Mouse (Mus musculus) embryonic facial prominence, embryonic 13.5 days (tissue): ENCODE data around the gene Gm37240. TPM values are rescaled to one million over a fixed set of nuclear protein-coding genes. Genes with fewer than 3 reads are reported as not detected.
"Not testable (repeated sequence)": the region's sequence is repeated elsewhere in the genome, so short reads cannot be mapped to it uniquely, and the experiment has no call there.

Source experiments
- ATAC-seq: fragments of 200-750 bp; cut with Nextera tagmentation; 2 replicates; pipeline ENCODE4 v1.8.0; 2017; ENCODE audit warnings: low read depth; ENCODE audit not compliant: insufficient number of reproducible peaks, insufficient read depth, low FRiP score, low TSS enrichment
- H3K27ac ChIP-seq: fragments of 300-500 bp; sonication (generic); 2 replicates; pipeline ENCODE4 v1.5.1; 2015; ENCODE audit warnings: moderate library complexity, mild to moderate bottlenecking, inconsistent platforms
- H3K27me3 ChIP-seq: fragments of 300-500 bp; sonication (generic); 2 replicates; pipeline ENCODE4 v1.6.1; 2015; ENCODE audit warnings: mild to moderate bottlenecking, inconsistent platforms
- H3K36me3 ChIP-seq: fragments of 300-500 bp; sonication (generic); 2 replicates; pipeline ENCODE4 v1.6.1; 2015; ENCODE audit warnings: mild to moderate bottlenecking, inconsistent platforms
- H3K4me1 ChIP-seq: fragments of 300-500 bp; sonication (generic); 2 replicates; pipeline ENCODE4 v1.6.1; 2015; ENCODE audit warnings: inconsistent platforms
- H3K4me2 ChIP-seq: fragments of 300-500 bp; sonication (generic); 2 replicates; pipeline ENCODE4 v1.6.1; 2015; ENCODE audit warnings: moderate library complexity, mild to moderate bottlenecking, inconsistent platforms
- H3K4me3 ChIP-seq: fragments of 300-500 bp; sonication (generic); 2 replicates; pipeline ENCODE4 v1.5.1; 2015; ENCODE audit warnings: mild to moderate bottlenecking, inconsistent platforms
- H3K9ac ChIP-seq: fragments of 300-500 bp; sonication (generic); 2 replicates; pipeline ENCODE4 v1.6.1; 2015; ENCODE audit warnings: mild to moderate bottlenecking, inconsistent platforms
- H3K9me3 ChIP-seq: fragments of 300-500 bp; sonication (generic); 2 replicates; pipeline ENCODE4 v1.6.1; 2016; ENCODE audit warnings: inconsistent platforms
- WGBS: fragments of 180-500 bp; shearing (Covaris S2); methylation state at CpG from one replicate; pipeline ENCODE4 v1.1.7; 2015; ENCODE audit warnings: mixed read lengths; 5-methylcytosine and 5-hydroxymethylcytosine counted together
- polyA plus RNA-seq: library from polyadenylated mRNA; unstranded; fragments of >200 nt; fragmentation: Nextera tagmentation; extraction: Ambion mirVana; gene quantifications from 2 replicates; pipeline ENCODE4 v1.2.1, GENCODE M21; 2015

Gm37240 gene
- polyA plus RNA-seq: 6.3 and 6.9 TPM in 2 replicates

- H3K9ac ChIP-seq: peak within 1 kb of the TSS; percentile 72
- H3K4me2 ChIP-seq: peak within 1 kb of the TSS; percentile 88
- peaks cover 20% of the 10 kb centered on the region for H3K4me1 ChIP-seq
- under 1% methylated on average over 48 of the region's 48 CpGs for WGBS
- peak within 1 kb of the TSS; percentile 65 for H3K27ac ChIP-seq
- H3K36me3 ChIP-seq: no peaks in the 10 kb centered on the region
- peak; percentile 90 for ATAC-seq
- H3K27me3 ChIP-seq: peaks cover 8% of the 10 kb centered on the region; the same call in 1 of the 2 replicates
- peak within 1 kb of the TSS; percentile 64 for H3K4me3 ChIP-seq
- H3K9me3 ChIP-seq: no peaks in the 10 kb centered on the region
Measured at GRCm38 (mm10) chr3:85887239-85887827, at the start of gene Gm37240, which contains the start of gene Glt28d2. TSS of gene Gm37240 (minus strand) at chr3:85887518. TSS of gene Glt28d2 (minus strand) at chr3:85887516.

GRCm38 (mm10) chr3:85933586-85933985 is 46.3 kb upstream of the Gm37240 start:
- Histone ChIP-seq H3K27ac (no peak overlapping the region), H3K9ac (no peak overlapping the region), H3K4me2 (no peak overlapping the region), H3K9me3 (no peaks in the 10 kb centered on the region), H3K4me1 (no peaks in the 10 kb centered on the region), H3K4me3 (no peak overlapping the region), H3K27me3 (no peaks in the 10 kb centered on the region), H3K36me3 (no peaks in the 10 kb centered on the region)
- no peak for ATAC-seq
- WGBS: 77% methylated on average over 5 of the region's 5 CpGs

GRCm38 (mm10) chr3:85931859-85932258 is 44.5 kb upstream of the Gm37240 start:
- H3K9me3 ChIP-seq: no peaks in the 10 kb centered on the region
- H3K27me3 ChIP-seq: no peaks in the 10 kb centered on the region
- H3K4me3 ChIP-seq: no peak overlapping the region
- H3K27ac ChIP-seq: 0 out of 2 replicates have a peak overlapping the region, but pooled peaks have one; percentile 45
- WGBS: 71% methylated on average over 6 of the region's 6 CpGs
- no peak overlapping the region for H3K9ac ChIP-seq
- H3K4me1 ChIP-seq: peaks cover 3% of the 10 kb centered on the region; the same call in 1 of the 2 replicates
- no peaks in the 10 kb centered on the region for H3K36me3 ChIP-seq
- no peak overlapping the region for H3K4me2 ChIP-seq
- peak; percentile 74; the same call in 1 of the 2 replicates for ATAC-seq

GRCm38 (mm10) chr3:85930671-85931255 is 43.4 kb upstream of the Gm37240 start:
- no peak overlapping the region for H3K9ac ChIP-seq
- no peaks in the 10 kb centered on the region for H3K36me3 ChIP-seq
- ATAC-seq: no peak
- no peak overlapping the region for H3K27ac ChIP-seq
- H3K27me3 ChIP-seq: no peaks in the 10 kb centered on the region
- WGBS: 83% methylated on average over 11 of the region's 11 CpGs
- H3K4me1 ChIP-seq: peaks cover 3% of the 10 kb centered on the region; the same call in 1 of the 2 replicates
- no peak overlapping the region for H3K4me2 ChIP-seq
- no peak overlapping the region for H3K4me3 ChIP-seq
- H3K9me3 ChIP-seq: no peaks in the 10 kb centered on the region

- no peak overlapping the region for H3K27ac ChIP-seq
- H3K36me3 ChIP-seq: no peaks in the 10 kb centered on the region
- 74% methylated on average over 5 of the region's 5 CpGs for WGBS
- no peak overlapping the region for H3K9ac ChIP-seq
- no peaks in the 10 kb centered on the region for H3K9me3 ChIP-seq
- H3K4me2 ChIP-seq: no peak overlapping the region
- H3K27me3 ChIP-seq: no peaks in the 10 kb centered on the region
- peaks cover 3% of the 10 kb centered on the region; the same call in 1 of the 2 replicates for H3K4me1 ChIP-seq
- ATAC-seq: no peak
- no peak overlapping the region for H3K4me3 ChIP-seq
Measured at GRCm38 (mm10) chr3:85929711-85930110, 42.4 kb upstream of the Gm37240 start.

GRCm38 (mm10) chr3:85928140-85928611 is 40.9 kb upstream of the Gm37240 start:
- Histone ChIP-seq H3K9me3 (no peaks in the 10 kb centered on the region), H3K9ac (no peak overlapping the region), H3K4me2 (no peak overlapping the region), H3K27ac (no peak overlapping the region), H3K27me3 (no peaks in the 10 kb centered on the region), H3K36me3 (no peaks in the 10 kb centered on the region), H3K4me3 (no peak overlapping the region), H3K4me1 (peaks cover 7% of the 10 kb centered on the region; the same call in 1 of the 2 replicates)
- WGBS: 75% methylated on average over 5 of the region's 5 CpGs
- ATAC-seq: no peak

- Histone ChIP-seq H3K36me3 (no peaks in the 10 kb centered on the region), H3K9me3 (no peaks in the 10 kb centered on the region), H3K4me3 (no peak overlapping the region), H3K4me1 (peaks cover 7% of the 10 kb centered on the region; the same call in 1 of the 2 replicates), H3K9ac (no peak overlapping the region), H3K27me3 (no peaks in the 10 kb centered on the region), H3K4me2 (no peak overlapping the region), H3K27ac (no peak overlapping the region)
- ATAC-seq: no peak
- WGBS: 44% methylated on average over 9 of the region's 9 CpGs
Measured at GRCm38 (mm10) chr3:85927296-85927695, 40.0 kb upstream of the Gm37240 start.

GRCm38 (mm10) chr3:85923954-85924945 is 36.9 kb upstream of the Gm37240 start:
- Histone ChIP-seq H3K36me3 (no peaks in the 10 kb centered on the region), H3K4me1 (peaks cover 7% of the 10 kb centered on the region; the same call in 1 of the 2 replicates), H3K9me3 (no peaks in the 10 kb centered on the region), H3K9ac (no peak overlapping the region), H3K4me2 (peak overlapping the region; percentile 40), H3K27ac (no peak overlapping the region), H3K4me3 (no peak overlapping the region), H3K27me3 (no peaks in the 10 kb centered on the region)
- 0 out of 2 replicates have a peak, but pooled peaks have one; percentile 67 for ATAC-seq
- 35% methylated on average over 18 of the region's 18 CpGs for WGBS

GRCm38 (mm10) chr3:85923343-85923742 is 36.0 kb upstream of the Gm37240 start:
- 71% methylated on average over 8 of the region's 8 CpGs for WGBS
- no peaks in the 10 kb centered on the region for H3K36me3 ChIP-seq
- ATAC-seq: no peak
- peaks cover 7% of the 10 kb centered on the region; the same call in 1 of the 2 replicates for H3K4me1 ChIP-seq
- H3K27me3 ChIP-seq: no peaks in the 10 kb centered on the region
- H3K4me3 ChIP-seq: no peak overlapping the region
- H3K27ac ChIP-seq: no peak overlapping the region
- H3K9me3 ChIP-seq: no peaks in the 10 kb centered on the region
- H3K9ac ChIP-seq: no peak overlapping the region
- H3K4me2 ChIP-seq: no peak overlapping the region

GRCm38 (mm10) chr3:85922331-85922730 is 35.0 kb upstream of the Gm37240 start:
- 83% methylated on average over 3 of the region's 3 CpGs for WGBS
- Histone ChIP-seq H3K9me3 (no peaks in the 10 kb centered on the region), H3K27me3 (no peaks in the 10 kb centered on the region), H3K36me3 (no peaks in the 10 kb centered on the region), H3K4me2 (no peak overlapping the region), H3K9ac (no peak overlapping the region), H3K27ac (no peak overlapping the region), H3K4me3 (no peak overlapping the region), H3K4me1 (peaks cover 5% of the 10 kb centered on the region; the same call in 1 of the 2 replicates)
- ATAC-seq: no peak

- not testable (repeated sequence) for H3K27me3 ChIP-seq, H3K36me3 ChIP-seq, H3K9ac ChIP-seq, H3K4me3 ChIP-seq, H3K4me1 ChIP-seq, ATAC-seq, H3K4me2 ChIP-seq, H3K27ac ChIP-seq, H3K9me3 ChIP-seq
- 94% methylated on average over 2 of the region's 2 CpGs for WGBS
Measured at GRCm38 (mm10) chr3:85920671-85921070, 33.4 kb upstream of the Gm37240 start.
